Mouse (Mus musculus) heart, adult 8-10 months (tissue): ENCODE measurements around the gene Klk11. TPM values are rescaled to one million over a fixed set of nuclear protein-coding genes. Genes with fewer than 3 reads are reported as not detected.

ENCODE experiments used
- DNase-seq: peaks from one replicate; pipeline ENCODE4 v3.0.0; 2022; ENCODE audit warnings: low spot score
- total RNA-seq, 4 experiments: library from RNA; stranded (reverse); gene quantifications; 2 replicates each; pipeline ENCODE4 v1.2.4; 2022

The Klk11 gene
- total RNA-seq, 4 experiments from 2014 or later = 0.32 to 0.79 (median 0.37) TPM; not detected in 1

GRCm38 (mm10) chr7:43796355-43796754 lies 22.0 kb downstream of the Klk11 start:
- DNase-seq = no peak

GRCm38 (mm10) chr7:43797333-43797769 lies 22.9 kb downstream of the Klk11 start, which contains the start of gene Klk8:
Gene Klk8, plus strand, starts transcription at chr7:43797577.
- DNase-seq = peak; percentile 13

GRCm38 (mm10) chr7:43797844-43798462 lies 23.5 kb downstream of the Klk11 start:
- peak; percentile 44 for DNase-seq

- DNase-seq = no peak
Measured at GRCm38 (mm10) chr7:43799876-43800275, 25.5 kb downstream of the Klk11 start.

DNA sequence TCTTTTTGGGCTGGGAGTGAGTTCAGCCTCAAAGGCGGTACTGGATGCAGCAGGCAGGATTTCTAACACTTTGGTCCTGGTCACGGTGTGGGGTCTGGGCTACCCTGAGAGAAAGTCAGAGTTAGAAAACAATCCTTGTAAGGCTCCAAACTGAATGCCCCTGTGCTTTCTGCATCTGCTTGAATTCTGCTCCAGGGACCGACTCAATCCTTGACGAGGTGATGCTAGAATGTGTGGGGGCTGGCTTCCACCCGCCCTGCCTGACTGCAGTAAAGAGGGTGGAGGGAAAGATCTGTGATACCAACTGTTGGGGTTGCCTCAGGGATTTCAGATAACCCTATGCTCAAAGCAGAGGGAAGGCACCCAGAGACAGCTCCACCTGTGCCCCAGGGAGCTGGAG lies 36.6 kb downstream of the Klk11 start, which contains the start of gene Klk7:
Gene Klk7 (plus strand): TSS at position 301 of the 400 bp plus-strand sequence.
- DNase-seq = no peak

DNA sequence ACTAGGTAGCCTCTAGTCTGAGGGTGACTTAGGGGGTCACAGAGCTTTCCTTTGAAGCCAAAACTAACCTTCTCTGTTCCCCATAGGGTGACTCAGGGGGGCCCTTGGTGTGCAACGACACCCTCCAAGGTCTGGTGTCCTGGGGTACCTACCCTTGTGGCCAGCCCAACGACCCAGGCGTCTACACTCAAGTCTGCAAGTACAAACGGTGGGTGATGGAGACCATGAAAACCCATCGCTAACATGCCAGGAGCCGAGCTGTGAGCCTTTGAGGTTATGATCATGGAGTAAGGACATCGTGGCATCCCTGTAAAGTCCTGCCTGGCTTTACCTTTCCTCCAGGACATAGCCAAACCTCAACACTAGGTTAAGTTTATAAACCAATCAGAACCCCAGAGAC lies 40.8 kb downstream of the Klk11 start:
- DNase-seq = no peak

GRCm38 (mm10) chr7:43816746-43817145 lies 42.3 kb downstream of the Klk11 start:
- DNase-seq = no peak

- DNase-seq = no peak
Measured at GRCm38 (mm10) chr7:43821581-43821980, 47.2 kb downstream of the Klk11 start.

GRCm38 (mm10) chr7:43824199-43824598 lies 49.8 kb downstream of the Klk11 start, which contains the start of gene Klk6:
Gene Klk6, plus strand, starts transcription at chr7:43824499.
- no peak for DNase-seq

GRCm38 (mm10) chr7:43826056-43826455 lies 51.7 kb downstream of the Klk11 start:
- no peak for DNase-seq

- no peak for DNase-seq
Measured at GRCm38 (mm10) chr7:43827706-43828105, 53.3 kb downstream of the Klk11 start.

Other genes with a start within 250 kb of the Klk11 start
- 1 to 10 TPM; 1.6 to 3.1 (median 2.7) TPM for gene Cd33, start 230.2 kb upstream of the Klk11 start, total RNA-seq
- 1 to 10 TPM in 1 of 4 experiments, under 1 TPM in 3; 0.66 to 1.1 (median 0.88) TPM for gene Zfp658, start 212.3 kb upstream of the Klk11 start, total RNA-seq
- gene Zfp719, start 195.0 kb upstream of the Klk11 start, total RNA-seq = 1 to 10 TPM; 4.4 to 8.0 (median 5.6) TPM
- gene Zfp819, start 167.4 kb upstream of the Klk11 start, total RNA-seq = not detected
- gene Ceacam18, start 139.9 kb upstream of the Klk11 start, total RNA-seq = not detected
- gene Siglece, start 114.4 kb upstream of the Klk11 start, total RNA-seq = 1 to 10 TPM in 3 of 4 experiments, under 1 TPM in 1; 0.75 to 1.6 (median 1.1) TPM
- gene Ctu1, start 102.6 kb upstream of the Klk11 start, total RNA-seq = 1 to 10 TPM; 2.9 to 3.4 (median 3.1) TPM
- gene Klk14, start 84.2 kb upstream of the Klk11 start, total RNA-seq = under 1 TPM in 3 of 4 experiments, not detected in 1; 0.27 to 0.49 (median 0.34) TPM
- not detected for gene Klk13, start 62.0 kb upstream of the Klk11 start, total RNA-seq
- not detected for gene Klk12, start 5.7 kb upstream of the Klk11 start, total RNA-seq
- under 1 TPM; 0.22 to 0.57 (median 0.25) TPM for gene Klk10, start 6.4 kb downstream of the Klk11 start, total RNA-seq
- gene Klk9, start 17.3 kb downstream of the Klk11 start, total RNA-seq = not detected
- gene Klk8, start 23.0 kb downstream of the Klk11 start, total RNA-seq = 10 to 100 TPM in 3 of 4 experiments, 1 to 10 TPM in 1; 9.4 to 12.4 (median 11.2) TPM
- not detected for gene Klk7, start 36.7 kb downstream of the Klk11 start, total RNA-seq
- gene Klk6, start 49.9 kb downstream of the Klk11 start, total RNA-seq = not detected
- not detected for gene Klk5, start 67.4 kb downstream of the Klk11 start, total RNA-seq
- not detected for gene Klk4, start 106.6 kb downstream of the Klk11 start, total RNA-seq
- gene Klk15, start 159.1 kb downstream of the Klk11 start, total RNA-seq = not detected
- gene Klk1b8, start 176.1 kb downstream of the Klk11 start, total RNA-seq = not detected
- not detected for gene Klk1b1, start 192.1 kb downstream of the Klk11 start, total RNA-seq
- not detected for gene Klk1b9, start 201.5 kb downstream of the Klk11 start, total RNA-seq
- gene Klk1b11, start 221.3 kb downstream of the Klk11 start, total RNA-seq = not detected
- 1 to 10 TPM; 1.7 to 7.4 (median 4.1) TPM for gene Klk1b26, start 237.6 kb downstream of the Klk11 start, total RNA-seq